Mouse (Mus musculus) heart, postnatal 0 days (tissue): ENCODE measurements around the gene Pde1c.

ENCODE experiments used
- CTCF ChIP-seq: IDR thresholded peaks from 2 replicates; pipeline ENCODE4 v1.5.1; 2016; ENCODE audit warnings: antibody characterized with exemption, control low read depth, low read depth
- EP300 ChIP-seq: IDR thresholded peaks from 2 replicates; pipeline ENCODE4 v1.6.1; 2016; ENCODE audit warnings: antibody characterized with exemption, low read depth

- TF ChIP-seq CTCF, result no peak
- TF ChIP-seq EP300, result no peak
Observed at GRCm38 (mm10) chr6:56035054-56035453, 533.8 kb downstream of the Pde1c start.
